Mouse (Mus musculus): ENCODE results near the gene Ralgps1. TPM values are rescaled to one million over a fixed set of nuclear protein-coding genes. Genes with fewer than 3 reads are reported as not detected.
A peak's percentile ranks its signal among the peaks of the same experiment; 100 is the strongest.

The Ralgps1 gene
- polyA plus RNA-seq, 1 experiment, result 20.4 TPM

DNA sequence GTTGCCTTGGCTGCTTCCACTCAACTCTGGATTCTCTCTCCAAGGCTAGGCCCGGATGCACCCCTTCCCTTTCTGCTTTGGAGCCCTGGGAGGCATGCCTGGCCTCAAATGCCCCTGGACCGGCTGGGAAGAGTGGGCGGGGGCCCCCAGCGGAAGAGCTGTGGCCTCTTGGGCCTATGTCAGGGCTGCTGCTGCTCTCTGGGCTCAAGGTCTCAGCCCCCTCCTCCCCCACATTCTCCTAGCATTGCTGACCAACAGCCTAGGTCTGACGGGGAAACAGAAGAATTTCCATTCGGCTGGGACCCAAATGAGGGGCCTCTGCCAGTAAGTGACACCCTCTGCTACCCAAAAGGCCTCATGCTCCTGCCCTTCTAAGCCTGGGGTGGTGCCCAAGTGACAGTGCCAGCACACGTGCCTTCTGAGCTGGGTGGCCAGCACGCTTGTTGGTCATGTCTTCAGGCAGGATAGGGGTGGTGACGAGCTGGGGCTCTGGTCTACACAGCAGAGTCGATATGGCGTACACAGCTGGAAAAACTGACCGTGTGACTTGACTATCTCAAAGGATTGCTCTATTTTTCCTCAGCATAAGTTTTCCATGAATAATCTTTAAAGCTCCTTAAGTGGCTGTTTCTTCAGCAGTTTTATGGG, 210.8 kb downstream of the Ralgps1 start:
- WGBS, result 96% methylated on average over 12 of the region's 12 CpGs

DNA sequence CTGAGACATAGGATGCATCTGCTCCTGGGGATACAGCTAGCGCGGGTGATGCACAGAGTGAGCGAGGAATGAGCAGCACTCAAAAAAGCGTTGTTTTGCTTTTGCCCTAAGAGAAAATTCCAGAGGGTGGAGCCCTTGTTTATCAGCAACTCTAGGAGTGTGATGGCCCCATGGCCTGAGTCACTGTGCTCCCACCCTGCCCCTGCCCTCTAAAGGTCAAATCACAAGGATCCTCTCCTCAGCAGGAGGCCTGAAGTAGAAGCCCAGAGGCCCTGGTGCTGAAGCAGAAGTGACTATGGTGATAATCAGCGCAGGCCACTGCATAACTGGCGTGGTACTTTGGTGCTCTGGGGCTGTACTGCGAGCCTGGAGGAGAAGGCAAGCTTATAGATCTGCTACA, 211.7 kb downstream of the Ralgps1 start:
- 97% methylated on average over 7 of the region's 7 CpGs for WGBS
- Histone ChIP-seq H3K36me3 (ENCODE audit: control insufficient read depth, insufficient read depth, low read length) (no peaks in the 10 kb centered on the region), H3K4me3 (ENCODE audit: control insufficient read depth, insufficient read depth, low read length) (no peak overlapping the region), H3K27ac (ENCODE audit: control insufficient read depth, insufficient read depth, low read length) (no peak overlapping the region), H3K27me3 (ENCODE audit: control insufficient read depth, insufficient read depth, low read length) (no peaks in the 10 kb centered on the region), H3K4me1 (replicated peaks; ENCODE audit: control insufficient read depth, insufficient read depth, low read length) (no peaks in the 10 kb centered on the region)
- TF ChIP-seq CTCF (IDR thresholded peaks at IDR 0.05; ENCODE audit: borderline replicate concordance, control insufficient read depth, extremely low read depth, insufficient read depth, low read length, poor library complexity) (no peak), POLR2A (IDR thresholded peaks at IDR 0.05; ENCODE audit: control insufficient read depth, extremely low read depth, insufficient read depth, low read length, poor library complexity) (no peak)
- no peak for DNase-seq

More for the DNA sequence above, 210.8 kb downstream of the Ralgps1 start:
- DNase-seq, result no peak
- H3K27ac ChIP-seq (ENCODE audit: control insufficient read depth, insufficient read depth, low read length), result no peak overlapping the region
- TF ChIP-seq POLR2A (IDR thresholded peaks at IDR 0.05; ENCODE audit: control insufficient read depth, extremely low read depth, insufficient read depth, low read length, poor library complexity), result no peak
- no peak for TF ChIP-seq CTCF (IDR thresholded peaks at IDR 0.05; ENCODE audit: borderline replicate concordance, control insufficient read depth, extremely low read depth, insufficient read depth, low read length, poor library complexity)
- H3K4me3 ChIP-seq (ENCODE audit: control insufficient read depth, insufficient read depth, low read length), result no peak overlapping the region
- no peaks in the 10 kb centered on the region for H3K27me3 ChIP-seq (ENCODE audit: control insufficient read depth, insufficient read depth, low read length)
- no peaks in the 10 kb centered on the region for H3K4me1 ChIP-seq (replicated peaks; ENCODE audit: control insufficient read depth, insufficient read depth, low read length)
- no peaks in the 10 kb centered on the region for H3K36me3 ChIP-seq (ENCODE audit: control insufficient read depth, insufficient read depth, low read length)

DNA sequence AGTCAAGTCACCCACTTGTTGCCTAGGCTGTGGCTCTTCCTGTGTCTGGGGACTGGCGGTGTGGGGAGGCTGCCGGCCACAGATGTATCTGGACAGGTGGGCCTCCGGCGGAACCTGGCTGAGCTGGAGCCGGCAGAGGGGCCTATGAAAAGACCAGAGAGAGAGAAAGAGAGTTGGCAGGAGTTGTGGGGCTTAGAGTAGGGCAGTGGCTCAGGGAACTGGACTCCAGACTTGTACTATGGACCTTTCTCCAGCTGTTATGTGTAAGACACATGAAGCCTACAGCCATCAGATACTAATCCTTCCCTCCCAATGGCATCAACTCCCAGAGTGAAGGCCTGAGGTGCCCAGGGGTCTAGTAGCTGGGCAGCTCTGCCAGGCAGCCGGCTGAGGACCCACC, 212.4 kb downstream of the Ralgps1 start:
- DNase-seq, result no peak
- 94% methylated on average over 6 of the region's 6 CpGs for WGBS
- TF ChIP-seq POLR2A (IDR thresholded peaks at IDR 0.05; ENCODE audit: control insufficient read depth, extremely low read depth, insufficient read depth, low read length, poor library complexity) (no peak), CTCF (IDR thresholded peaks at IDR 0.05; ENCODE audit: borderline replicate concordance, control insufficient read depth, extremely low read depth, insufficient read depth, low read length, poor library complexity) (no peak)

DNA sequence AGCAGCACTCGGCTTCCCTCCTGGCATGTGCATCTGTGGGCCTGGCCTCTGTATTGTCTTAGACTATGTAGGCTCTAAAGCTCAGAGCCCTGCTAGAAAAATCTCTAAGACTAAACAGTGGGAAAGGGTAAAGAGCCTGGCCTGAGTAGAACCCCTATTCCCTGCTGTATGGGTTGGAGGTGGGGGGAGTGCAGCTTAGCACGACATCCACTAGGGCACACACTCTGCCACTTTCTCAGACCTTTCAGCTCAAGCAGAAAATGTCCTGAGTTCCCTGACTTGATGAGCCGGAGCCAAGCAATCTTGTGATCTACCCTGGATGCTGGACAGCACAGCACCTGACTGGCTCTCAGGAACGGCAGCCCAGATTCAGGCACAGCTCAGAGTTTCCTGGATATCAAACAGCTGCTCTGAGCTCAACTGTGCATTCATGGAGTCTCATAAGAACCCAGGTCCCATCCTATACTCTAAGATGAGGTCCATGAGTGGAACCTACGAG, 215.0 kb downstream of the Ralgps1 start:
- no peaks in the 10 kb centered on the region for H3K4me1 ChIP-seq (replicated peaks; ENCODE audit: control insufficient read depth, insufficient read depth, low read length)

More for the DNA sequence above, 212.4 kb downstream of the Ralgps1 start:
- Histone ChIP-seq H3K27me3 (ENCODE audit: control insufficient read depth, insufficient read depth, low read length) (no peaks in the 10 kb centered on the region), H3K27ac (ENCODE audit: control insufficient read depth, insufficient read depth, low read length) (no peak overlapping the region), H3K4me1 (replicated peaks; ENCODE audit: control insufficient read depth, insufficient read depth, low read length) (no peaks in the 10 kb centered on the region), H3K4me3 (ENCODE audit: control insufficient read depth, insufficient read depth, low read length) (no peak overlapping the region), H3K36me3 (ENCODE audit: control insufficient read depth, insufficient read depth, low read length) (no peaks in the 10 kb centered on the region)

DNA sequence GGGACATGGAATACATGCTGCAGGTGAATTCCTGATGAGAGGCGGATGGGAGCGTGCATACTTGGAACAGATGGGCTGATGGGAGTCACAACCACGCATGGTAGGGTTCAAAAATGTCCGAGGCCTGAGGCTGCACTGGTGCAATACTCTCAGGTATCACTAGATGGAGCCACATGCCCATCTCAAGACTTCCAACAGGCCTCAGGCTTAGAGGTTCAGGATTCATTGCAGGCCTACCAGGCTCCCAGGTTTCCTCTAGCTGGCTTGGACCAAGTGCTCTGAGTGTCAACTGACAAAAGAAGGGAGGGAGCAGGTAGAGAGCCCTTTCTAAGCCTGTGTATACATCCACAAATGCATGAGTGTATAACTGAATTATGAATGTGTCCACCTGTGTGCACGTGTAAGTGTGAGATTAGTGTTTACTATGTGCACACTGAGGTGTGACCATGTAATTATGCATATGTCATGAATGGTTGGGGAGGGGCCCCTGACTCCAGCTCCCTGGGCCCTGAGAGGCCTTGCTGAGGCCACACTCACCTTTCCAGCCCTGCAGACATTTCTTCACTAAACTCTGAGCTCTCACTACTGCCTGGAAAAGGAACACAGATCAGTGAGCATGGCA, 216.4 kb downstream of the Ralgps1 start:
- TF ChIP-seq POLR2A (IDR thresholded peaks at IDR 0.05; ENCODE audit: control insufficient read depth, extremely low read depth, insufficient read depth, low read length, poor library complexity) (no peak), CTCF (IDR thresholded peaks at IDR 0.05; ENCODE audit: borderline replicate concordance, control insufficient read depth, extremely low read depth, insufficient read depth, low read length, poor library complexity) (peak; percentile 64; the same call in 1 of the 2 replicates)
- Histone ChIP-seq H3K4me3 (ENCODE audit: control insufficient read depth, insufficient read depth, low read length) (no peak overlapping the region), H3K36me3 (ENCODE audit: control insufficient read depth, insufficient read depth, low read length) (no peaks in the 10 kb centered on the region), H3K27ac (ENCODE audit: control insufficient read depth, insufficient read depth, low read length) (no peak overlapping the region), H3K4me1 (replicated peaks; ENCODE audit: control insufficient read depth, insufficient read depth, low read length) (no peaks in the 10 kb centered on the region), H3K27me3 (ENCODE audit: control insufficient read depth, insufficient read depth, low read length) (no peaks in the 10 kb centered on the region)
- peak; percentile 71 for DNase-seq
- 47% methylated on average over 5 of the region's 5 CpGs for WGBS

More for the DNA sequence above, 215.0 kb downstream of the Ralgps1 start:
- no peak for TF ChIP-seq POLR2A (IDR thresholded peaks at IDR 0.05; ENCODE audit: control insufficient read depth, extremely low read depth, insufficient read depth, low read length, poor library complexity)
- TF ChIP-seq CTCF (IDR thresholded peaks at IDR 0.05; ENCODE audit: borderline replicate concordance, control insufficient read depth, extremely low read depth, insufficient read depth, low read length, poor library complexity), result no peak
- Histone ChIP-seq H3K36me3 (ENCODE audit: control insufficient read depth, insufficient read depth, low read length) (no peaks in the 10 kb centered on the region), H3K4me3 (ENCODE audit: control insufficient read depth, insufficient read depth, low read length) (no peak overlapping the region), H3K27me3 (ENCODE audit: control insufficient read depth, insufficient read depth, low read length) (no peaks in the 10 kb centered on the region), H3K27ac (ENCODE audit: control insufficient read depth, insufficient read depth, low read length) (no peak overlapping the region)
- DNase-seq, result no peak
- 94% methylated on average over 5 of the region's 5 CpGs for WGBS

DNA sequence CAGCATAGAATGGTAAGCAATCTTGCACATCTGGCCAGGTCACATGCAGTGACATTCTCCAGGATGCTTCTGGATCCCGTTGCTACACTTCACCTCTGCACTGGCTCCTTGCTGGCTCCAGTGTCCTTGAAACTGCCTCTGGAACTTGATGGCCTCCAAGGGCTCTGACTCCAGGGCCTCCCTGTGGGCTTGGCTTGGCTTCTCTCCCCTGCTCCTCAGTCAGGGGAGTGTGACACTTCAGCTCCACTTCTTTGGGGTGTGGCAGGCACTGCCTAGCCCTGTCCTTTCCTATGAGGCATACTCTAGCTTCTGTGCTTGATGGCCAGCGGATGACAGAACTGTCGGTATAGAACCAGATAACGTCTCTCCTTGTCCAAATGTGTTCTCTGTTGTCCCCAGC, 224.3 kb downstream of the Ralgps1 start:
- H3K27me3 ChIP-seq (ENCODE audit: control insufficient read depth, insufficient read depth, low read length), result no peaks in the 10 kb centered on the region
- no peak for TF ChIP-seq CTCF (IDR thresholded peaks at IDR 0.05; ENCODE audit: borderline replicate concordance, control insufficient read depth, extremely low read depth, insufficient read depth, low read length, poor library complexity)
- no peak for TF ChIP-seq POLR2A (IDR thresholded peaks at IDR 0.05; ENCODE audit: control insufficient read depth, extremely low read depth, insufficient read depth, low read length, poor library complexity)
- H3K4me1 ChIP-seq (replicated peaks; ENCODE audit: control insufficient read depth, insufficient read depth, low read length), result no peaks in the 10 kb centered on the region
- 98% methylated on average over 4 of the region's 4 CpGs for WGBS
- DNase-seq, result no peak
- H3K4me3 ChIP-seq (ENCODE audit: control insufficient read depth, insufficient read depth, low read length), result no peak overlapping the region
- H3K27ac ChIP-seq (ENCODE audit: control insufficient read depth, insufficient read depth, low read length), result no peak overlapping the region
- H3K36me3 ChIP-seq (ENCODE audit: control insufficient read depth, insufficient read depth, low read length), result no peaks in the 10 kb centered on the region

Data from thymus, adult 2 months (tissue).